Mouse (Mus musculus) urinary bladder, postnatal 10 days (tissue): ENCODE measurements around the gene 1700010I14Rik.

Experiments used
- DNase-seq: peaks from one replicate; pipeline ENCODE4 v3.0.0; 2022; ENCODE audit warnings: low spot score

Gene 1700010I14Rik

GRCm38 (mm10) chr17:8988119-8988807 is at the start of gene 1700010I14Rik:
Gene 1700010I14Rik (plus strand): TSS chr17:8988333.
- peak; percentile 43 for DNase-seq

DNA sequence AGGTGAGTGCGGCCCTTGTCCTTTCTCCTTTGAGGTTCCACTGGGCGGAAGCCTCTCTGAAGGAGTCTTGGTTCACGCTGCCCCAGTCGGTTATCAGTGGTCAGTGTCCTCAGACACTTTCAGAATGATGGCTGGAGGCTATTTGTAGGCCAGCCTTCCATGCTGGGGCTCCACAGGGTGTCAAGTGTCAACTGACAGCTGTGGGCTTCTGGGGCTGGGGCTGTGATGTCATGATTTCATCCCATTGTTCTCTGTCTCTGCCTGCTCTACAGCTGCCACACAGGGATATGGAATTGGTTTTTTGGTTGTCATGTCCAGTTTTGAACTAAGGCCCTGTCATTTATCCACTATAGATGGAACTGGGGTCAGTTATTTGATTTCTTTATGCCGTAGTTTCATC is 36.5 kb upstream of the 1700010I14Rik start:
- DNase-seq, result no peak

DNA sequence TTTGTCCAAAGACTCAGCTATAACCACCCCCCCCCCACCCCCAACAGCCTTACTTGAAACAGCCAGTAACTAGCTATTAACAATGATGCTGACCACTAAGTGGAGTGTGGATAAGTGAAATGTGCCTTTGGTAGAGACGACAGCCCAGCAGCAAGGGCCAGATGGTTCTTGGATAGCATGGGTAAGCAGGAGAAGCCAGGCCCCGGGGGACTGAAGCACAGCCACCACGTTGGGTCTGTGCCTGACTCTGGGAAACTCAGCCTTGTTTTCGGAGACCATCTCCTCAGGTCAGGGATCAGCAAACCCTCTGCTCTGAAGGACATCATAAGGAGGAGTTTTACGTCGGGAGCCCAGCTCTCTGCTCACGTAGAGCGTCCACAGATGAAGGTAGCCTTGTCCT is 35.2 kb upstream of the 1700010I14Rik start:
- DNase-seq, result no peak

DNA sequence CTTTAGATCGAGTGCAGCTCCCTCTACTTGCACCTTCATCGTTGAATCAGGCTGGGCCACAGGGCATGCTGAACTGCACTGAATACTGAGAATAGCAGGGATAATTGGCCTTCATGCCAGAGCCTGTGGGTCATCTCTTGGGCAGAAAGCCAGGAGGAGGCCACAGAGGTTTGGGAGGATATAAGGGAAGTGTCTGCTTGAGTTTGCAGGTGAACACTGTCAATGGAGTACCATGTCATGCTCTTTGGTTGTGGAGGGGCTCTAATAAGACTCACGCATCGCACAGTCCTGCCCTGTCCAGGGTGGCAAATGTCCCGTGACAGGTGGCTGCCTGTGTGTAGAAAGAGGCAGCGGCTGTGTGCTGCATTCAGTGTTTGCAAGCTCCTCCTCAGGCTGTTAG is 30.0 kb upstream of the 1700010I14Rik start:
- DNase-seq, result no peak

DNA sequence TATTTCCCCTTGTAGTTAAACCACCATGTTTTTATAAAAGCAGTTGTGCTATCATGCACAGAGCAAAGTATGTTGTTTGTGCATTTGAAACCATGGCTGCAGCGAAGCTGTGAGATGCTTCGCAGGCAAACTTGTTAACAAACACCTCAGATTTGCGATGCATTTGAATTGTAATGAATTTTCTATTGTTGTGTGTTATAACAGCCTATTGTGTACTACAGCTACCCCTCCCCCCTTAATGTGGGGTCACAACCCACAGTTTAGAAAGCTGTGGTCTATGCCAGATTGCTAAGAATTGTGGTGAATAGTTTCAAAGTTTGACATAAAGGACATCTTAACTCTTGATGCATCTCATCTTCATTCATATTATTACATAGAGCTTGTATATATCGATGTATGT is 27.7 kb upstream of the 1700010I14Rik start:
- no peak for DNase-seq

- DNase-seq, result no peak
These were observed 27.0 kb upstream of the 1700010I14Rik start for GRCm38 (mm10) chr17:8961097-8961496.

DNA sequence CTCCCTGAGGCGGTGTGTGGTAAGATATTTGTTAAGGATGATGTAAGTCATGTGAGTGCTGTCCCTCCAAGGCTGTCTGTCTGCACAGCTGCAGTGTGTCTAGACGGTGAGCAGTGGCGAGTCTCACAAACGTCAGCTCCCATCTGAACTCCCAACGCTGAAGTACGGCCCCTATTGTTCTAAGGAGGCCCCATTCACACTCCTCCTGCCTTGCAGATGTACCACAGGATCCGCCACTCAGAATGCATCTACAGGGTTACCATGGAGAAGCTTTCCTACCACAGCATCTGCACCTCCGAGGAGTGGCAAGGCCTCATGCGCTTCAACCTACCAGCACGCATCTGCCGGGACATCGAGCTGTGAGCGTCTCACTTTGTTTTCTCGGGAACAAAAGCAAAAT is 26.5 kb upstream of the 1700010I14Rik start:
- no peak for DNase-seq

GRCm38 (mm10) chr17:8965177-8965576 is 23.0 kb upstream of the 1700010I14Rik start:
- DNase-seq, result no peak

- DNase-seq, result no peak
These were observed 15.8 kb upstream of the 1700010I14Rik start for GRCm38 (mm10) chr17:8972152-8972854.

- DNase-seq, result no peak
These were observed 14.8 kb upstream of the 1700010I14Rik start for GRCm38 (mm10) chr17:8973331-8973730.

DNA sequence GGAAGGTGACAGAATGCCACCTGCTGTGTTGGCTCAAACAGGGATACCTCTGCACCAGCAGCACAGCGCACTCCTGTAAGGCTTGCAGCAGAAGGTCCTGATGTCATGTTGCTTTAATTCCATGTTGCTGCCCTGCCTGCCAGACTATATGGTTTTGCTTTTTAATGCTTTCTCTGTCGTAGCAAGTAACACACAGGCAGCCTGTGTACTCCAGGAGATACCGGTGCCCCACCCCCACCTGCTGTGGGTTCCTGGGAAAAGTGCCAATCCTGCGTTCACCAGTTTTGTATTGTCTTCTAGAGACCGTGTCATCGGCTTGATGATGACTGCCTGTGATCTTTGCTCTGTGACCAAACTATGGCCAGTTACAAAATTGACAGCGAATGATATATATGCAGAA is 13.7 kb upstream of the 1700010I14Rik start:
- DNase-seq, result no peak

- DNase-seq, result no peak
These were observed 13.2 kb upstream of the 1700010I14Rik start for GRCm38 (mm10) chr17:8974823-8975397.

GRCm38 (mm10) chr17:8976745-8977144 is 11.4 kb upstream of the 1700010I14Rik start:
- no peak for DNase-seq

- no peak for DNase-seq
These were observed 10.9 kb upstream of the 1700010I14Rik start for GRCm38 (mm10) chr17:8977271-8977670.

GRCm38 (mm10) chr17:8983576-8983975 is 4.6 kb upstream of the 1700010I14Rik start:
- no peak for DNase-seq

GRCm38 (mm10) chr17:8985714-8986113 is 2.4 kb upstream of the 1700010I14Rik start:
- no peak for DNase-seq

DNA sequence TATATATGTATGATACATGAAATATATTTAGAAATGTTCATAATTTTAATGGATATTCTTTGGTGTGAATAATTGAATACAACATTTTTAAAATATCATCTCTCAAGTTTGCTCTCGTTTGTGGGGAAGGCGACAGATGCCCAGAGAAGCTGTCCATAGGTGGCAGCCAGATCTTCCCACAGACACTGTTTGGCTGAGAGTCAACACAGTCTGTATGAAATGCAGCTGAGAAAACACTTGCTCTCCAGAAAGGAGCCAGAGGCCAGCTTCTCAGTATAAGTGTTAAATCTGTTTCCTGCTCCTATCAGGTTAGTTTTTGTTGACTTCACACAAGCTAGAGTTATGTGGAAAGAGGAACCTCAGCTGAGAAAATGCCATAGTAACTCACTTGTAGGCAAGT is 1.6 kb upstream of the 1700010I14Rik start:
- no peak for DNase-seq

DNA sequence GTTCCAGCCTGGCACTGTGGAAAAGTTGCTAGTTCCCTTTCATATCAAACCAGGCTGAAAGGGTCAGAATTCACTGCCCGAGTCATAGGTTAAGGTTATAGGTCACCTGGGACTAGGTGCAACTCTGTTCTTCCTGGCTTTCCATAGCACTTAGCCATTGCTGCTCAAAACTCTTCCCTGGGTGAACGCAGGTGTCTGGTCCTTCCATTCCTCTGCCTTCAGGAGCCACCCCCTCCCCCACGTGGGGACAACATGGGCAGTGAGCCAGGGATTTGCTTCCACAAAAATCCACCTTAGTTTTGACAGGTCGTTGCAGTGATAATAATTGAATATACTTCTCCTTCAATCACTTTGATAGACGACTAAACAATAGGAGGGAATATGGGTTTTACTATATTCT is 764 bp upstream of the 1700010I14Rik start:
- no peak for DNase-seq

DNA sequence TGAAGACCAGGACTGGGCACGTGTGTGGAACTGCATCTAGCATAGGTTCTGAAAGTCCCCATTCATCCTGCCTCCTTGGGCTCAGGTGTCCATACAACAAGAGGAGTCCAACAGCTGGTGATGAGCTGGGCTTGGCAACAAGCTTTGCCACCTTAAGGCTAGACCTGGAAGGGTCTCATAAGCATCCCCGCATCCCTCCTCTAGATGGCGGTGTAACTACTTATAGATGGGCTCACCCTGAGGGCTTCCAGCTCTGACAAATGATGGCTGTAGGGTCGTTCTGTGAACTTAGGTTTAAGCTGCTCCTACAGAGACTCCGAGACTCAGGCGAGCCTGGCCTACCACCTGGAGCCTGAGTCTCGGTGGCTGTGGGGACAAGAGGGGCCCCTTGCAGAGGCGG is 3.0 kb downstream of the 1700010I14Rik start:
- DNase-seq, result no peak

- no peak for DNase-seq
These were observed 7.2 kb downstream of the 1700010I14Rik start for GRCm38 (mm10) chr17:8995344-8995743.

DNA sequence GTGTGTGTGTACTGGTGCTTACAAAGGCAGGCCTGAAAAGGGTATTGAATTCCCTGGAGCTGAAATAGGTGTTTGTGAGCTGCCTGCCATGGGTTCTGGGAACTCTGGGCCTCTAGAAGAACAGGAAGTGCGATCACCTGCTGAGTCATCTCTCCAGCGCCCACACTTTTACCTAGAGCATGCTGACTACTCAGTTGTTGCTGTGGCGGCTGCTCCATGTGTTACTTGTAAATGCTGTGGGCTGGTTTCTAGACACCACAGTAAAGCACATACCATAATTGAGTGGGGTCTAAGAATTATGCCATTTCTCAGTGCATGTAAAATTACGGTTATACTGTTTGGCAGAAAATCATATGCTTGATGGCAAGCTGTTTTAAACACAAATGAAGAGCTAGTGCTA is 14.3 kb downstream of the 1700010I14Rik start:
- DNase-seq, result no peak

- no peak for DNase-seq
These were observed 16.4 kb downstream of the 1700010I14Rik start for GRCm38 (mm10) chr17:9004516-9004915.

DNA sequence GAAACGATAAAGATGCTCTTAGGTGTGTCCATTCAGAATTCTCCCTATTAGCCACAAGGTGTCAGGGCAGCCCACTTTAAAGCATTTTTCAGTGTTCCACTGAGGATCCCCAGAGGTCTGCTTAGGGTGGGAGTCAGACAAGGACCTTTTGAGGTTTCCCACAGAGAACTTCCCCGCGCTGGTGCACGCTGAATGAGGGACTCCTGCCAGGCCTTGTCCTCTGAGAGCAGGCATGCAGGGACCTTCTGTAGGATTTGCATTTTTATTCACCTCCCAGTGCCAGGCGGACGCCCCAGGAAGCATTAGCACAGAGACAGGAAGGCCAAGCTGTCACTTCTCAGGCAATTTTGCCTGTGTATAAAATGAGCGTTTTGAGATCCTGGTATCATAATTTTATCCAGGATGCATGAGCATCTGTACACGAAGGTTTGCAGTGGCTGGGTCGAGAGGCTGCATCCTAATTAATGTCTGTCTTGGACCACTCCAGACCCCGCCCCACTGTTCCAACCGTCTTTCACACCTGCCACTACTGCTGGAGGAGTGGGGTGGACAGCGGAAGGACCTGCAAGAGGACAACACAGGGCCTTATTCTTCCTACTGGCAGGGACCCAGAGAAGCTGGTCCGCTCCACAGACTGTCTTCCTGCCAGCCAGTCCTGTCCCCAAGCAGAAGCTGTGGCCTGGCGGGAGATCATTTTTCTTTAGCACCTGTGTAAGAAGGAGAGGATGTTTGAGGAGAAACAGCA is 35.2 kb downstream of the 1700010I14Rik start:
- no peak for DNase-seq
